Mouse (Mus musculus): Measurements from ENCODE around the gene Apoc4. TPM values are rescaled to one million over a fixed set of nuclear protein-coding genes. Genes with fewer than 3 reads are reported as not detected.
A peak's percentile ranks its signal among the peaks of the same experiment; 100 is the strongest.

Gene Apoc4
- polyA plus RNA-seq, 1 experiment, result 18.7 TPM

GRCm38 (mm10) chr7:19716055-19716682 is 34.9 kb upstream of the Apoc4 start:
- WGBS, result 3% methylated on average over 18 of the region's 18 CpGs
- TF ChIP-seq CTCF (IDR thresholded peaks at IDR 0.05; ENCODE audit: control insufficient read depth, insufficient read depth, low read length) (no peak), POLR2A (IDR thresholded peaks at IDR 0.05; ENCODE audit: borderline replicate concordance, control insufficient read depth, low read depth, low read length) (no peak)
- H3K4me1 ChIP-seq (ENCODE audit: control insufficient read depth, insufficient read depth, low read length), result no peaks in the 10 kb centered on the region; the same call in 1 of the 2 replicates
- H3K4me3 ChIP-seq (replicated peaks; ENCODE audit: control insufficient read depth, low read depth, low read length), result peak overlapping the region; percentile 77
- H3K27ac ChIP-seq (ENCODE audit: control insufficient read depth, insufficient read depth, low read depth, low read length, poor library complexity), result peak overlapping the region; percentile 87

GRCm38 (mm10) chr7:19715239-19716054 is 34.2 kb upstream of the Apoc4 start, which contains the start of gene Tomm40:
Gene Tomm40 (minus strand): TSS chr7:19715438.
- Histone ChIP-seq H3K4me1 (ENCODE audit: control insufficient read depth, insufficient read depth, low read length) (no peaks in the 10 kb centered on the region; the same call in none of the 2 replicates), H3K27ac (ENCODE audit: control insufficient read depth, insufficient read depth, low read depth, low read length, poor library complexity) (peak within 1 kb of the TSS; percentile 87), H3K4me3 (replicated peaks; ENCODE audit: control insufficient read depth, low read depth, low read length) (peak within 1 kb of the TSS; percentile 82)
- 0 out of 2 replicates have a peak, but pooled peaks have one; percentile 18 for TF ChIP-seq CTCF (IDR thresholded peaks at IDR 0.05; ENCODE audit: control insufficient read depth, insufficient read depth, low read length)
- peak; percentile 79; the same call in 1 of the 2 replicates for TF ChIP-seq POLR2A (IDR thresholded peaks at IDR 0.05; ENCODE audit: borderline replicate concordance, control insufficient read depth, low read depth, low read length)
- under 1% methylated on average over 58 of the region's 59 CpGs for WGBS

GRCm38 (mm10) chr7:19714836-19715235 is 33.6 kb upstream of the Apoc4 start:
- TF ChIP-seq CTCF (IDR thresholded peaks at IDR 0.05; ENCODE audit: control insufficient read depth, insufficient read depth, low read length), result no peak
- no peak for TF ChIP-seq POLR2A (IDR thresholded peaks at IDR 0.05; ENCODE audit: borderline replicate concordance, control insufficient read depth, low read depth, low read length)
- under 1% methylated on average over 39 of the region's 39 CpGs for WGBS
- peaks cover 1% of the 10 kb centered on the region for H3K4me1 ChIP-seq (ENCODE audit: control insufficient read depth, insufficient read depth, low read length)
- H3K4me3 ChIP-seq (replicated peaks; ENCODE audit: control insufficient read depth, low read depth, low read length), result peak overlapping the region; percentile 82
- H3K27ac ChIP-seq (ENCODE audit: control insufficient read depth, insufficient read depth, low read depth, low read length, poor library complexity), result peak overlapping the region; percentile 21

GRCm38 (mm10) chr7:19713598-19713997 is 32.3 kb upstream of the Apoc4 start:
- Histone ChIP-seq H3K4me1 (ENCODE audit: control insufficient read depth, insufficient read depth, low read length) (peaks cover 6% of the 10 kb centered on the region), H3K27ac (ENCODE audit: control insufficient read depth, insufficient read depth, low read depth, low read length, poor library complexity) (no peak overlapping the region), H3K4me3 (replicated peaks; ENCODE audit: control insufficient read depth, low read depth, low read length) (no peak overlapping the region)
- 80% methylated on average over 9 of the region's 9 CpGs for whole genome bisulfite sequencing
- TF ChIP-seq CTCF (IDR thresholded peaks at IDR 0.05; ENCODE audit: control insufficient read depth, insufficient read depth, low read length) (no peak), POLR2A (IDR thresholded peaks at IDR 0.05; ENCODE audit: borderline replicate concordance, control insufficient read depth, low read depth, low read length) (no peak)

GRCm38 (mm10) chr7:19713196-19713595 is 31.9 kb upstream of the Apoc4 start:
- TF ChIP-seq CTCF (IDR thresholded peaks at IDR 0.05; ENCODE audit: control insufficient read depth, insufficient read depth, low read length) (peak; percentile 49), POLR2A (IDR thresholded peaks at IDR 0.05; ENCODE audit: borderline replicate concordance, control insufficient read depth, low read depth, low read length) (no peak)
- H3K4me1 ChIP-seq (ENCODE audit: control insufficient read depth, insufficient read depth, low read length), result peaks cover 6% of the 10 kb centered on the region
- no peak overlapping the region for H3K4me3 ChIP-seq (replicated peaks; ENCODE audit: control insufficient read depth, low read depth, low read length)
- no peak overlapping the region for H3K27ac ChIP-seq (ENCODE audit: control insufficient read depth, insufficient read depth, low read depth, low read length, poor library complexity)
- WGBS, result 39% methylated on average over 4 of the region's 4 CpGs

- WGBS, result 64% methylated on average over 4 of the region's 4 CpGs
- Histone ChIP-seq H3K4me1 (ENCODE audit: control insufficient read depth, insufficient read depth, low read length) (peaks cover 6% of the 10 kb centered on the region), H3K4me3 (replicated peaks; ENCODE audit: control insufficient read depth, low read depth, low read length) (no peak overlapping the region)
Measured at GRCm38 (mm10) chr7:19712414-19712813, 31.1 kb upstream of the Apoc4 start.

GRCm38 (mm10) chr7:19710650-19711049 is 29.4 kb upstream of the Apoc4 start:
- Histone ChIP-seq H3K27ac (ENCODE audit: control insufficient read depth, insufficient read depth, low read depth, low read length, poor library complexity) (no peak overlapping the region), H3K4me1 (ENCODE audit: control insufficient read depth, insufficient read depth, low read length) (peaks cover 6% of the 10 kb centered on the region), H3K4me3 (replicated peaks; ENCODE audit: control insufficient read depth, low read depth, low read length) (no peak overlapping the region)
- WGBS, result 88% methylated on average over 10 of the region's 10 CpGs
- TF ChIP-seq POLR2A (IDR thresholded peaks at IDR 0.05; ENCODE audit: borderline replicate concordance, control insufficient read depth, low read depth, low read length), result no peak; the same call in 1 of the 2 replicates
- TF ChIP-seq CTCF (IDR thresholded peaks at IDR 0.05; ENCODE audit: control insufficient read depth, insufficient read depth, low read length), result no peak

More at GRCm38 (mm10) chr7:19712414-19712813, 31.1 kb upstream of the Apoc4 start:
- no peak overlapping the region for H3K27ac ChIP-seq (ENCODE audit: control insufficient read depth, insufficient read depth, low read depth, low read length, poor library complexity)
- TF ChIP-seq POLR2A (IDR thresholded peaks at IDR 0.05; ENCODE audit: borderline replicate concordance, control insufficient read depth, low read depth, low read length), result no peak
- no peak for TF ChIP-seq CTCF (IDR thresholded peaks at IDR 0.05; ENCODE audit: control insufficient read depth, insufficient read depth, low read length)

GRCm38 (mm10) chr7:19705271-19705670 is 24.0 kb upstream of the Apoc4 start:
- Histone ChIP-seq H3K4me1 (ENCODE audit: control insufficient read depth, insufficient read depth, low read length) (peaks cover 9% of the 10 kb centered on the region), H3K4me3 (replicated peaks; ENCODE audit: control insufficient read depth, low read depth, low read length) (no peak overlapping the region), H3K27ac (ENCODE audit: control insufficient read depth, insufficient read depth, low read depth, low read length, poor library complexity) (no peak overlapping the region)
- WGBS, result 89% methylated on average over 7 of the region's 7 CpGs
- TF ChIP-seq POLR2A (IDR thresholded peaks at IDR 0.05; ENCODE audit: borderline replicate concordance, control insufficient read depth, low read depth, low read length), result no peak
- TF ChIP-seq CTCF (IDR thresholded peaks at IDR 0.05; ENCODE audit: control insufficient read depth, insufficient read depth, low read length), result no peak

Measured in bone marrow, adult 2 months (tissue).